Mouse (Mus musculus) spleen, postnatal 36 days (tissue): ENCODE results near the gene Frs3.
A peak's percentile ranks its signal among the peaks of the same experiment; 100 is the strongest.

Experiments used
- DNase-seq, 2 experiments: peaks; one replicate each; pipeline ENCODE4 v3.0.0; 2022; ENCODE audit warnings: low spot score in 2 of 2, mixed read lengths in 1 of 2

Gene Frs3

GRCm38 (mm10) chr17:47691650-47692049 is 2.8 kb downstream of the Frs3 start:
- no peak for DNase-seq

- no peak for DNase-seq
Measured at GRCm38 (mm10) chr17:47693671-47694441, 5.0 kb downstream of the Frs3 start.

- no peak for DNase-seq
Measured at GRCm38 (mm10) chr17:47694442-47694502, 5.4 kb downstream of the Frs3 start, which contains the start of gene Gm21981. Gm21981 (minus strand) TSS chr17:47694455.

GRCm38 (mm10) chr17:47694503-47695336 is 5.9 kb downstream of the Frs3 start, which contains the start of gene Prickle4:
Prickle4 (minus strand) TSS chr17:47694736.
- DNase-seq, result peak; percentile 91 to 94

- DNase-seq, result no peak
Measured at GRCm38 (mm10) chr17:47695337-47695710, 6.5 kb downstream of the Frs3 start.

- DNase-seq, result no peak
Measured at GRCm38 (mm10) chr17:47698156-47698555, 9.3 kb downstream of the Frs3 start.

- no peak for DNase-seq
Measured at GRCm38 (mm10) chr17:47699055-47699454, 10.2 kb downstream of the Frs3 start.

- DNase-seq, result no peak
Measured at GRCm38 (mm10) chr17:47701793-47702192, 13.0 kb downstream of the Frs3 start.

- no peak for DNase-seq
Measured at GRCm38 (mm10) chr17:47702548-47703345, 13.9 kb downstream of the Frs3 start.

- DNase-seq, result no peak
Measured at GRCm38 (mm10) chr17:47703556-47703955, 14.7 kb downstream of the Frs3 start.

GRCm38 (mm10) chr17:47704692-47705091 is 15.9 kb downstream of the Frs3 start:
- DNase-seq, result no peak

- no peak for DNase-seq
Measured at GRCm38 (mm10) chr17:47706196-47706595, 17.4 kb downstream of the Frs3 start.

GRCm38 (mm10) chr17:47707961-47708360 is 19.1 kb downstream of the Frs3 start:
- DNase-seq, result no peak

- no peak for DNase-seq
Measured at GRCm38 (mm10) chr17:47708972-47709371, 20.1 kb downstream of the Frs3 start.

GRCm38 (mm10) chr17:47710036-47710435 is 21.2 kb downstream of the Frs3 start:
- DNase-seq, result no peak

- no peak for DNase-seq
Measured at GRCm38 (mm10) chr17:47711883-47712282, 23.1 kb downstream of the Frs3 start.

- DNase-seq, result no peak
Measured at GRCm38 (mm10) chr17:47712889-47713571, 24.2 kb downstream of the Frs3 start.

GRCm38 (mm10) chr17:47715037-47715436 is 26.2 kb downstream of the Frs3 start:
- no peak for DNase-seq

GRCm38 (mm10) chr17:47721183-47721582 is 32.4 kb downstream of the Frs3 start:
- no peak for DNase-seq

- DNase-seq, result no peak
Measured at GRCm38 (mm10) chr17:47726566-47726965, 37.7 kb downstream of the Frs3 start, which contains the start of gene Pgc. Pgc (plus strand) TSS chr17:47726842.

- no peak for DNase-seq
Measured at GRCm38 (mm10) chr17:47730633-47731575, 42.1 kb downstream of the Frs3 start.
